Mouse (Mus musculus) CH12.LX (cell line): ENCODE data around the gene Ap2a1.

Source experiments
- CHD1 ChIP-seq: IDR thresholded peaks from 2 replicates; pipeline ENCODE4 v1.6.1; 2012; ENCODE audit warnings: low read depth, low read length, improper control_type of control experiment, inconsistent platforms
- CHD2 ChIP-seq: IDR thresholded peaks from 2 replicates; pipeline ENCODE4 v1.6.1; 2011; ENCODE audit warnings: low read length, improper control_type of control experiment
- CTCF ChIP-seq, 2 experiments: IDR thresholded peaks in 1 of 2; conservative IDR thresholded peaks in 1 of 2; 2 replicates each; pipeline ENCODE4 v1.5.1; 2011 to 2012; ENCODE audit warnings: low read depth in 2 of 2, low read length in 2 of 2, improper control_type of control experiment in 1 of 2, inconsistent platforms in 1 of 2, mild to moderate bottlenecking in 1 of 2, moderate library complexity in 1 of 2
- EP300 ChIP-seq: IDR thresholded peaks from 2 replicates; pipeline ENCODE4 v1.6.1; 2011; ENCODE audit warnings: low read length, improper control_type of control experiment
- JUN ChIP-seq: IDR thresholded peaks from 2 replicates; pipeline ENCODE4 v1.6.1; 2011; ENCODE audit warnings: low read depth, mild to moderate bottlenecking, low read length, improper control_type of control experiment, moderate library complexity; ENCODE audit not compliant: insufficient read depth
- MXI1 ChIP-seq: IDR thresholded peaks from 2 replicates; pipeline ENCODE4 v1.6.1; 2011; ENCODE audit warnings: mild to moderate bottlenecking, low read depth, low read length, improper control_type of control experiment
- NELFE ChIP-seq: IDR thresholded peaks from 2 replicates; pipeline ENCODE4 v1.6.1; 2011; ENCODE audit warnings: low read depth, low read length, improper control_type of control experiment
- POLR2A ChIP-seq: IDR thresholded peaks from 2 replicates; pipeline ENCODE4 v1.6.1; 2011; ENCODE audit warnings: low read depth, mild to moderate bottlenecking, improper control_type of control experiment, low read length
- RAD21 ChIP-seq: IDR thresholded peaks from 2 replicates; pipeline ENCODE4 v1.6.1; 2011; ENCODE audit warnings: low read depth, mild to moderate bottlenecking, low read length, improper control_type of control experiment, moderate library complexity
- TCF12 ChIP-seq: IDR thresholded peaks from 2 replicates; pipeline ENCODE4 v1.6.1; 2014; ENCODE audit warnings: low read depth, mild to moderate bottlenecking, inconsistent platforms, low read length, improper control_type of control experiment
- UBTF ChIP-seq: IDR thresholded peaks from 2 replicates; pipeline ENCODE4 v1.6.1; 2012; ENCODE audit warnings: low read depth, mild to moderate bottlenecking, inconsistent platforms, low read length, improper control_type of control experiment, moderate library complexity
- ZKSCAN1 ChIP-seq: IDR thresholded peaks from 2 replicates; pipeline ENCODE4 v1.6.1; 2012; ENCODE audit warnings: low read depth, inconsistent platforms, low read length, improper control_type of control experiment, borderline replicate concordance

- TF ChIP-seq EP300: no peak
- TF ChIP-seq MXI1: no peak
- no peak for TF ChIP-seq TCF12
- TF ChIP-seq POLR2A: no peak
- TF ChIP-seq JUN: no peak
- TF ChIP-seq NELFE: no peak
- no peak for TF ChIP-seq RAD21
- TF ChIP-seq CTCF (conservative IDR thresholded peaks at IDR 0.05 in 1 of 2, IDR thresholded peaks at IDR 0.05 in 1 of 2; ENCODE audit: low read depth in 2 of 2, low read length in 2 of 2): no peak
- TF ChIP-seq UBTF: no peak
- no peak for TF ChIP-seq CHD1
- no peak for TF ChIP-seq CHD2
- no peak for TF ChIP-seq ZKSCAN1
These were observed 76.9 kb downstream of the Ap2a1 start for GRCm38 (mm10) chr7:44852259-44853027.
